In genomic region chr4:154081021-154081420, GRCm38 (mm10) we compare ENCODE assay signal across 9 mouse cellular contexts. TPM values are rescaled to one million over a fixed set of nuclear protein-coding genes. Genes with fewer than 3 reads are reported as not detected.
DNase-seq lines count a peak whose midpoint lies in the region; ATAC-seq lines count a peak whose summit lies in the region.
"Had no signal": no experiment of that assay in that cellular context is flagged by ENCODE, and none has a peak within 500 bp of the region (broad histone marks: within the 10 kb centered on the region; RNA-seq: fewer than 3 reads in every experiment).

No protein-coding gene starts in this region.

- peaks cover 54% of the 10 kb centered on the region for H3K27me3 ChIP-seq in heart, embryonic 11.5 days (ENCODE audit: control insufficient read depth, insufficient read depth, low read length)
- H3K27me3 ChIP-seq in liver, embryonic 11.5 days (replicated peaks; ENCODE audit: control insufficient read depth, insufficient read depth, low read length), result peaks cover 32% of the 10 kb centered on the region

- no peak overlapping the region for H3K9ac ChIP-seq in heart, embryonic 11.5 days (ENCODE audit: low read depth, low read length)
- H3K9ac ChIP-seq in liver, embryonic 11.5 days (ENCODE audit: low read depth, low read length), result no peak overlapping the region
- H3K9ac ChIP-seq: heart, embryonic 13.5 days had no signal

- ATAC-seq in heart, embryonic 11.5 days (replicated peaks; ENCODE audit: insufficient number of reproducible peaks, low FRiP score, low TSS enrichment), result no peak
- ATAC-seq in liver, embryonic 11.5 days (replicated peaks; ENCODE audit: low FRiP score), result peak; percentile 62

- H3K4me3 ChIP-seq in heart, embryonic 11.5 days (ENCODE audit: low read depth, low read length), result no peak overlapping the region
- 0 out of 2 replicates have a peak overlapping the region, but pooled peaks have one; percentile 11 for H3K4me3 ChIP-seq in liver, embryonic 11.5 days (ENCODE audit: low read depth, low read length)
- H3K4me3 ChIP-seq: heart, embryonic 13.5 days had no signal

- no peak overlapping the region for H3K27ac ChIP-seq in heart, embryonic 11.5 days (ENCODE audit: low read depth, low read length)
- no peak overlapping the region for H3K27ac ChIP-seq in liver, embryonic 11.5 days (ENCODE audit: low read depth, low read length)
- H3K27ac ChIP-seq: heart, embryonic 13.5 days had no signal

- 0 out of 2 replicates have a peak overlapping the region, but pooled peaks have one; percentile 6 for H3K4me2 ChIP-seq in heart, embryonic 11.5 days
- peak overlapping the region; percentile 39 for H3K4me2 ChIP-seq in liver, embryonic 11.5 days
- H3K4me2 ChIP-seq: heart, embryonic 13.5 days had no signal

- no peaks in the 10 kb centered on the region for H3K36me3 ChIP-seq in heart, embryonic 11.5 days (ENCODE audit: control insufficient read depth, insufficient read depth, low read length)
- H3K36me3 ChIP-seq in liver, embryonic 11.5 days (ENCODE audit: control insufficient read depth, insufficient read depth, low read length), result no peaks in the 10 kb centered on the region
- H3K36me3 ChIP-seq: heart, embryonic 13.5 days had no signal

- WGBS in heart, embryonic 11.5 days (ENCODE audit: insufficient replicate concordance), result 5% methylated on average over 13 of the region's 13 CpGs
- WGBS in liver, embryonic 11.5 days, result 6% methylated on average over 13 of the region's 13 CpGs

- H3K9me3 ChIP-seq in heart, embryonic 11.5 days (replicated peaks; ENCODE audit: control insufficient read depth, low read length), result no peaks in the 10 kb centered on the region
- H3K9me3 ChIP-seq in liver, embryonic 11.5 days (ENCODE audit: control insufficient read depth, low read length), result no peaks in the 10 kb centered on the region
- H3K9me3 ChIP-seq: heart, embryonic 13.5 days had no signal

- DNase-seq in heart, adult 8-10 months (ENCODE audit: low spot score), result no peak
- DNase-seq in cerebellum, adult 9-10 months, result peak; percentile 46
- DNase-seq in kidney, adult 8-10 months, result peak; percentile 81 to 82
- no peak for DNase-seq in liver, embryonic 11.5 days (ENCODE audit: low spot score)
- no peak for DNase-seq in adrenal gland, adult (ENCODE audit: inconsistent age in 2 of 2, low spot score in 1 of 2)
- no peak for DNase-seq in MN1 (ENCODE audit: low spot score)
- DNase-seq in left cerebral cortex, postnatal 14 days (ENCODE audit: low spot score in 2 of 2), result no peak

- intact Hi-C loops in left cerebral cortex, postnatal 14 days (cut with DNase I), result no loop called here

- H3K4me1 ChIP-seq in heart, embryonic 11.5 days (ENCODE audit: control insufficient read depth, insufficient read depth, low read length), result no peaks in the 10 kb centered on the region; the same call in 1 of the 2 replicates
- H3K4me1 ChIP-seq in liver, embryonic 11.5 days (replicated peaks; ENCODE audit: control insufficient read depth, insufficient read depth, low read length), result no peaks in the 10 kb centered on the region
- H3K4me1 ChIP-seq: heart, embryonic 13.5 days had no signal

RNA-seq across cellular contexts. Expression of gene Ccdc27, which starts 38.5 kb away (rescaled TPM):
- not detected in 2 replicates for polyA plus RNA-seq in heart, embryonic 11.5 days (2014; fragmentation: Nextera tagmentation; extraction: Ambion mirVana)
- total RNA-seq in heart, adult 8-10 months (2022), result not detected
- 0.08 TPM in 1 of 2 replicates, not detected in the other for polyA plus RNA-seq in liver, embryonic 11.5 days (2014; fragmentation: Nextera tagmentation; extraction: Ambion mirVana)
- under 1 TPM; 0.26 to 0.32 TPM for total RNA-seq in left cerebral cortex, postnatal 14 days (2021)
- polyA plus RNA-seq: heart, embryonic 13.5 days had no signal

RNA-seq across cellular contexts. Expression of gene Smim1, which starts 55.0 kb away (rescaled TPM):
- polyA plus RNA-seq in heart, embryonic 11.5 days (2014; fragmentation: Nextera tagmentation; extraction: Ambion mirVana), result 95.7 and 104 TPM in 2 replicates
- total RNA-seq in heart, adult 8-10 months (2022), result 1 to 10 TPM; 4.5 to 9.7 (median 6.5) TPM
- 414 and 426 TPM in 2 replicates for polyA plus RNA-seq in liver, embryonic 11.5 days (2014; fragmentation: Nextera tagmentation; extraction: Ambion mirVana)
- 1 to 10 TPM; 4.5 to 4.9 TPM for total RNA-seq in left cerebral cortex, postnatal 14 days (2021)

RNA-seq across cellular contexts. Expression of gene Trp73, which starts 59.0 kb away (rescaled TPM):
- not detected in 2 replicates for polyA plus RNA-seq in heart, embryonic 11.5 days (2014; fragmentation: Nextera tagmentation; extraction: Ambion mirVana)
- not detected for total RNA-seq in heart, adult 8-10 months (2022)
- polyA plus RNA-seq in liver, embryonic 11.5 days (2014; fragmentation: Nextera tagmentation; extraction: Ambion mirVana), result 0.04 and 0.18 TPM in 2 replicates
- under 1 TPM; 0.48 to 0.95 TPM for total RNA-seq in left cerebral cortex, postnatal 14 days (2021)

Comparison
In these comparisons a context has a peak if more than half of its experiments do, and no peak if none do; other contexts are left out.
1. DNase-seq: peak in cerebellum, adult 9-10 months (single experiment) and kidney, adult 8-10 months (2 of 2); none in heart, adult 8-10 months (single experiment), liver, embryonic 11.5 days (single experiment), adrenal gland, adult (0 of 2), MN1 (single experiment) and left cerebral cortex, postnatal 14 days (0 of 2).